Mouse (Mus musculus): ENCODE measurements around the gene Zfp488. TPM values are rescaled to one million over a fixed set of nuclear protein-coding genes. Genes with fewer than 3 reads are reported as not detected.

Zfp488 gene
- polyA plus RNA-seq, 1 experiment from 2014 or later = not detected

GRCm38 (mm10) chr14:33946125-33946524, 32.4 kb downstream of the Zfp488 start:
- Histone ChIP-seq H3K9me3 (replicated peaks) (no peaks in the 10 kb centered on the region), H3K27ac (no peak overlapping the region), H3K4me3 (no peak overlapping the region), H3K36me3 (no peaks in the 10 kb centered on the region), H3K27me3 (no peaks in the 10 kb centered on the region; the same call in none of the 2 replicates), H3K4me1 (replicated peaks) (no peaks in the 10 kb centered on the region), H3K9ac (no peak overlapping the region), H3K4me2 (no peak overlapping the region)
- ATAC-seq (replicated peaks; ENCODE audit: insufficient number of reproducible peaks, insufficient read depth, low FRiP score, low read depth) = no peak
- 69% methylated on average over 6 of the region's 6 CpGs for WGBS

GRCm38 (mm10) chr14:33942222-33942621, 36.3 kb downstream of the Zfp488 start:
- no peak overlapping the region for H3K4me3 ChIP-seq
- no peaks in the 10 kb centered on the region for H3K9me3 ChIP-seq (replicated peaks)
- peaks cover 4% of the 10 kb centered on the region for H3K4me1 ChIP-seq (replicated peaks)
- no peak overlapping the region for H3K9ac ChIP-seq
- H3K4me2 ChIP-seq = no peak overlapping the region
- H3K36me3 ChIP-seq = no peaks in the 10 kb centered on the region
- WGBS = 63% methylated on average over 5 of the region's 5 CpGs
- peaks cover 4% of the 10 kb centered on the region for H3K27me3 ChIP-seq
- no peak for ATAC-seq (replicated peaks; ENCODE audit: insufficient number of reproducible peaks, insufficient read depth, low FRiP score, low read depth)
- no peak overlapping the region for H3K27ac ChIP-seq

- H3K4me2 ChIP-seq = no peak within 1 kb of the TSS
- 28% methylated on average over 8 of the region's 8 CpGs for WGBS
Observed at GRCm38 (mm10) chr14:33940739-33941138, 37.8 kb downstream of the Zfp488 start, which contains the start of gene Gdf2. Gdf2 (plus strand) TSS chr14:33941039.

GRCm38 (mm10) chr14:33939117-33939516, 39.4 kb downstream of the Zfp488 start:
- Histone ChIP-seq H3K9ac (no peak overlapping the region), H3K27me3 (peaks cover 14% of the 10 kb centered on the region), H3K27ac (no peak overlapping the region), H3K36me3 (no peaks in the 10 kb centered on the region), H3K9me3 (replicated peaks) (no peaks in the 10 kb centered on the region), H3K4me1 (replicated peaks) (peaks cover 4% of the 10 kb centered on the region), H3K4me3 (no peak overlapping the region), H3K4me2 (peak overlapping the region; percentile 51)
- 29% methylated on average over 9 of the region's 9 CpGs for WGBS
- no peak for ATAC-seq (replicated peaks; ENCODE audit: insufficient number of reproducible peaks, insufficient read depth, low FRiP score, low read depth)

More at GRCm38 (mm10) chr14:33940739-33941138, 37.8 kb downstream of the Zfp488 start, which contains the start of gene Gdf2:
- H3K36me3 ChIP-seq = no peaks in the 10 kb centered on the region
- no peak within 1 kb of the TSS for H3K27ac ChIP-seq
- H3K9ac ChIP-seq = no peak within 1 kb of the TSS
- H3K9me3 ChIP-seq (replicated peaks) = no peaks in the 10 kb centered on the region
- H3K4me1 ChIP-seq (replicated peaks) = peaks cover 4% of the 10 kb centered on the region
- peaks cover 6% of the 10 kb centered on the region for H3K27me3 ChIP-seq
- H3K4me3 ChIP-seq = no peak within 1 kb of the TSS
- 0 out of 2 replicates have a peak, but pooled peaks have one; percentile 31 for ATAC-seq (replicated peaks; ENCODE audit: insufficient number of reproducible peaks, insufficient read depth, low FRiP score, low read depth)

- H3K27ac ChIP-seq = no peak overlapping the region
- H3K9me3 ChIP-seq (replicated peaks) = no peaks in the 10 kb centered on the region
- no peaks in the 10 kb centered on the region; the same call in 1 of the 2 replicates for H3K4me1 ChIP-seq (replicated peaks)
- 33% methylated on average over 5 of the region's 5 CpGs for WGBS
- no peaks in the 10 kb centered on the region for H3K36me3 ChIP-seq
- no peak overlapping the region for H3K4me3 ChIP-seq
- no peak overlapping the region for H3K9ac ChIP-seq
- H3K27me3 ChIP-seq = peaks cover 55% of the 10 kb centered on the region
- no peak for ATAC-seq (replicated peaks; ENCODE audit: insufficient number of reproducible peaks, insufficient read depth, low FRiP score, low read depth)
- no peak overlapping the region for H3K4me2 ChIP-seq
Observed at GRCm38 (mm10) chr14:33933778-33934317, 44.7 kb downstream of the Zfp488 start.

- 52% methylated on average over 10 of the region's 10 CpGs for WGBS
- peaks cover 61% of the 10 kb centered on the region for H3K27me3 ChIP-seq
- no peaks in the 10 kb centered on the region; the same call in 1 of the 2 replicates for H3K4me1 ChIP-seq (replicated peaks)
- H3K36me3 ChIP-seq = no peaks in the 10 kb centered on the region
- H3K9ac ChIP-seq = no peak overlapping the region
- H3K4me2 ChIP-seq = no peak overlapping the region
- H3K27ac ChIP-seq = no peak overlapping the region
- no peaks in the 10 kb centered on the region for H3K9me3 ChIP-seq (replicated peaks)
- no peak for ATAC-seq (replicated peaks; ENCODE audit: insufficient number of reproducible peaks, insufficient read depth, low FRiP score, low read depth)
- H3K4me3 ChIP-seq = no peak overlapping the region
Observed at GRCm38 (mm10) chr14:33932935-33933703, 45.4 kb downstream of the Zfp488 start.

- no peaks in the 10 kb centered on the region; the same call in 1 of the 2 replicates for H3K4me1 ChIP-seq (replicated peaks)
- no peaks in the 10 kb centered on the region for H3K9me3 ChIP-seq (replicated peaks)
- no peak overlapping the region for H3K27ac ChIP-seq
- no peak overlapping the region for H3K4me3 ChIP-seq
- H3K9ac ChIP-seq = no peak overlapping the region
- ATAC-seq (replicated peaks; ENCODE audit: insufficient number of reproducible peaks, insufficient read depth, low FRiP score, low read depth) = no peak
- 34% methylated on average over 17 of the region's 17 CpGs for WGBS
- H3K27me3 ChIP-seq = peaks cover 74% of the 10 kb centered on the region
- no peak overlapping the region for H3K4me2 ChIP-seq
- no peaks in the 10 kb centered on the region for H3K36me3 ChIP-seq
Observed at GRCm38 (mm10) chr14:33931853-33932252, 46.7 kb downstream of the Zfp488 start.

- H3K9ac ChIP-seq = peak within 1 kb of the TSS; percentile 56
- no peaks in the 10 kb centered on the region for H3K9me3 ChIP-seq (replicated peaks)
- H3K4me3 ChIP-seq = peak within 1 kb of the TSS; percentile 62
- no peak within 1 kb of the TSS for H3K27ac ChIP-seq
- H3K27me3 ChIP-seq = peaks cover 92% of the 10 kb centered on the region
- H3K4me1 ChIP-seq (replicated peaks) = peaks cover 11% of the 10 kb centered on the region
- H3K4me2 ChIP-seq = peak within 1 kb of the TSS; percentile 98
- peak; percentile 75 for ATAC-seq (replicated peaks; ENCODE audit: insufficient number of reproducible peaks, insufficient read depth, low FRiP score, low read depth)
- no peaks in the 10 kb centered on the region for H3K36me3 ChIP-seq
- 1% methylated on average over 83 of the region's 85 CpGs for whole genome bisulfite sequencing
Observed at GRCm38 (mm10) chr14:33923168-33924070, 55.1 kb downstream of the Zfp488 start, which contains the start of gene Gdf10. Gdf10 (plus strand) TSS chr14:33923587.

- Histone ChIP-seq H3K4me3 (peak overlapping the region; percentile 62), H3K27me3 (peaks cover 89% of the 10 kb centered on the region), H3K4me2 (peak overlapping the region; percentile 98), H3K36me3 (no peaks in the 10 kb centered on the region), H3K27ac (no peak overlapping the region), H3K4me1 (replicated peaks) (peaks cover 11% of the 10 kb centered on the region), H3K9me3 (replicated peaks) (no peaks in the 10 kb centered on the region), H3K9ac (0 out of 2 replicates have a peak overlapping the region, but pooled peaks have one; percentile 56)
- ATAC-seq (replicated peaks; ENCODE audit: insufficient number of reproducible peaks, insufficient read depth, low FRiP score, low read depth) = no peak
- 16% methylated on average over 8 of the region's 8 CpGs for WGBS
Observed at GRCm38 (mm10) chr14:33922771-33923167, 55.8 kb downstream of the Zfp488 start.

- H3K4me1 ChIP-seq (replicated peaks) = peaks cover 11% of the 10 kb centered on the region
- H3K4me2 ChIP-seq = no peak overlapping the region
- H3K36me3 ChIP-seq = no peaks in the 10 kb centered on the region
- 58% methylated on average over 14 of the region's 14 CpGs for WGBS
- no peak for ATAC-seq (replicated peaks; ENCODE audit: insufficient number of reproducible peaks, insufficient read depth, low FRiP score, low read depth)
- H3K4me3 ChIP-seq = no peak overlapping the region
- H3K27ac ChIP-seq = no peak overlapping the region
- H3K9me3 ChIP-seq (replicated peaks) = no peaks in the 10 kb centered on the region
- H3K9ac ChIP-seq = no peak overlapping the region
- H3K27me3 ChIP-seq = peaks cover 79% of the 10 kb centered on the region
Observed at GRCm38 (mm10) chr14:33920727-33921559, 57.6 kb downstream of the Zfp488 start.

All from heart, embryonic 15.5 days (tissue).